Mouse (Mus musculus): Measurements from ENCODE around the gene Primpol.

DNA sequence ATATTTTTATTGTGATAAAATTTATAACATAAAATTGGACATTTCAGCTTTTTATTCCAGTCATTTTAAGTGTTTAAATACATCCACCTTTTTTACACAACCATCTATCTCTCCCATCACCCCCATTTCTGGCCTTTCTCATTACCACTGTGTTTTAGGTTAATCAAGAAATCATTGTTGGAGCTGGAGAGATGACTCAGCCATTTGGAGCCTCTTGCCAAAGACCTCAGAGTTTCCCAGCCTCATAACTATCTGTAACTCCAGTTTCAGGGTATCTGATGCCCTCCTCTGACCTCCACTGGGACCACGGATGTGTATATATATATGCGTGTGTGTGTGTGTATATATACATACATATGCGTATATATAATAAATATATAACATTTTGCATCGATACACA lies 66.0 kb downstream of the Primpol start:
- TF ChIP-seq MAX (IDR thresholded peaks at IDR 0.05; ENCODE audit: low read length) (no peak), POLR2A (IDR thresholded peaks at IDR 0.05; ENCODE audit: control insufficient read depth in 1 of 2, insufficient read depth in 1 of 2, low read depth in 1 of 2, low read length in 2 of 2, poor library complexity in 1 of 2) (no peak), CTCF (IDR thresholded peaks at IDR 0.05 in 2 of 3, conservative IDR thresholded peaks at IDR 0.05 in 1 of 3; ENCODE audit: control insufficient read depth in 1 of 3, insufficient read depth in 1 of 3, low read depth in 2 of 3, low read length in 3 of 3, poor library complexity in 1 of 3, severe bottlenecking in 1 of 3) (no peak)
